15 mouse cellular contexts compared by ENCODE assay signal in genomic region chr8:13025487-13026224, GRCm38 (mm10). TPM values are rescaled to one million over a fixed set of nuclear protein-coding genes. Genes with fewer than 3 reads are reported as not detected.
DNase-seq lines count a peak whose midpoint lies in the region; ATAC-seq lines count a peak whose summit lies in the region.
"Had no signal": no experiment of that assay in that cellular context is flagged by ENCODE, and none has a peak within 500 bp of the region (broad histone marks: within the 10 kb centered on the region; RNA-seq: fewer than 3 reads in every experiment).

F7 (plus strand) TSS chr8:13026034.

- no peaks in the 10 kb centered on the region for H3K27me3 ChIP-seq in kidney, embryonic 14.5 days (ENCODE audit: control insufficient read depth, insufficient read depth, low read length)
- no peaks in the 10 kb centered on the region for H3K27me3 ChIP-seq in embryonic facial prominence, embryonic 10.5 days (replicated peaks; ENCODE audit: low read depth, poor library complexity, severe bottlenecking)
- H3K27me3 ChIP-seq in liver, embryonic 12.5 days (replicated peaks), result no peaks in the 10 kb centered on the region
- H3K27me3 ChIP-seq: hindbrain, embryonic 15.5 days; limb, embryonic 13.5 days had no signal

- WGBS in kidney, embryonic 14.5 days, result 57% methylated on average over 10 of the region's 10 CpGs
- WGBS in embryonic facial prominence, embryonic 10.5 days, result 65% methylated on average over 10 of the region's 10 CpGs
- 54% methylated on average over 10 of the region's 10 CpGs for WGBS in liver, embryonic 12.5 days (ENCODE audit: insufficient replicate concordance)

- ATAC-seq in kidney, embryonic 14.5 days (ENCODE audit: low FRiP score, low TSS enrichment), result no peak
- ATAC-seq in liver, embryonic 12.5 days, result peak; percentile 60
- ATAC-seq: Patski had no signal

- H3K4me1 ChIP-seq in kidney, embryonic 14.5 days (ENCODE audit: control insufficient read depth, insufficient read depth, low read length), result no peaks in the 10 kb centered on the region
- H3K4me1 ChIP-seq in embryonic facial prominence, embryonic 10.5 days, result peaks cover 17% of the 10 kb centered on the region
- H3K4me1 ChIP-seq in liver, embryonic 12.5 days, result no peaks in the 10 kb centered on the region
- H3K4me1 ChIP-seq: hindbrain, embryonic 15.5 days; limb, embryonic 13.5 days had no signal

- H3K4me2 ChIP-seq in kidney, embryonic 14.5 days (replicated peaks; ENCODE audit: low read depth, low read length), result no peak within 1 kb of the TSS
- H3K4me2 ChIP-seq in liver, embryonic 12.5 days, result peak within 1 kb of the TSS; percentile 16; the same call in 1 of the 2 replicates
- H3K4me2 ChIP-seq: heart, embryonic 11.5 days; hindbrain, embryonic 15.5 days; limb, embryonic 13.5 days had no signal

- H3K27ac ChIP-seq in kidney, embryonic 14.5 days (ENCODE audit: low read depth, low read length), result no peak within 1 kb of the TSS
- no peak within 1 kb of the TSS for H3K27ac ChIP-seq in embryonic facial prominence, embryonic 10.5 days (replicated peaks)
- no peak within 1 kb of the TSS for H3K27ac ChIP-seq in liver, embryonic 12.5 days
- H3K27ac ChIP-seq: hindbrain, embryonic 15.5 days; limb, embryonic 13.5 days had no signal

- DNase-seq in kidney, adult 18-20 months, result peak; percentile 29
- peak; percentile 32 for DNase-seq in embryonic facial prominence, embryonic 10.5 days (ENCODE audit: low spot score)
- DNase-seq in lung, postnatal 36 days, result peak; percentile 66
- DNase-seq in layer of hippocampus, adult 9-10 months (ENCODE audit: low spot score), result no peak
- DNase-seq in cerebellum, postnatal 4 days (ENCODE audit: low spot score in 2 of 2), result no peak
- DNase-seq in testis, postnatal 14 days (ENCODE audit: low spot score), result no peak
- DNase-seq: cerebellum, adult 9-10 months; retina, postnatal 1 day had no signal

- no peak within 1 kb of the TSS for H3K9ac ChIP-seq in kidney, embryonic 14.5 days (ENCODE audit: low read depth, low read length)
- no peak within 1 kb of the TSS for H3K9ac ChIP-seq in liver, embryonic 12.5 days
- H3K9ac ChIP-seq: hindbrain, embryonic 15.5 days; limb, embryonic 13.5 days had no signal

- H3K9me3 ChIP-seq in kidney, embryonic 14.5 days (ENCODE audit: control insufficient read depth, low read length), result no peaks in the 10 kb centered on the region
- H3K9me3 ChIP-seq in embryonic facial prominence, embryonic 10.5 days, result no peaks in the 10 kb centered on the region
- H3K9me3 ChIP-seq in liver, embryonic 12.5 days (replicated peaks), result no peaks in the 10 kb centered on the region
- H3K9me3 ChIP-seq: hindbrain, embryonic 15.5 days; limb, embryonic 13.5 days had no signal

- no peak within 1 kb of the TSS for H3K4me3 ChIP-seq in kidney, embryonic 14.5 days (ENCODE audit: low read length)
- H3K4me3 ChIP-seq in embryonic facial prominence, embryonic 10.5 days, result no peak within 1 kb of the TSS
- no peak within 1 kb of the TSS for H3K4me3 ChIP-seq in liver, embryonic 12.5 days
- H3K4me3 ChIP-seq: erythroblast, embryonic 14.5 days; hindbrain, embryonic 15.5 days; limb, embryonic 13.5 days had no signal

- H3K36me3 ChIP-seq in kidney, embryonic 14.5 days (ENCODE audit: control insufficient read depth, insufficient read depth, low read length), result no peaks in the 10 kb centered on the region
- no peaks in the 10 kb centered on the region for H3K36me3 ChIP-seq in embryonic facial prominence, embryonic 10.5 days (replicated peaks)
- no peaks in the 10 kb centered on the region for H3K36me3 ChIP-seq in liver, embryonic 12.5 days

RNA-seq across cellular contexts. Expression of gene F7, which starts in this region (rescaled TPM):
- polyA plus RNA-seq in kidney, embryonic 14.5 days (2014; fragmentation: Nextera tagmentation; extraction: Ambion mirVana), result not detected in 2 replicates
- 0.13 and 0.15 TPM in 2 replicates for polyA plus RNA-seq in embryonic facial prominence, embryonic 10.5 days (2016; fragmentation: Nextera tagmentation; extraction: Ambion mirVana)
- 4.4 and 5.2 TPM in 2 replicates for polyA plus RNA-seq in liver, embryonic 12.5 days (2016; fragmentation: Nextera tagmentation; extraction: Ambion mirVana)
- polyA plus RNA-seq: heart, embryonic 11.5 days; limb, embryonic 13.5 days; Patski had no signal

Comparison
In these comparisons a context has a peak if more than half of its experiments do, and no peak if none do; other contexts are left out.
1. Peak in DNase-seq in embryonic facial prominence, embryonic 10.5 days; RNA of the gene not detected or under 1 TPM.
2. DNase-seq: peak in kidney, adult 18-20 months (single experiment) and lung, postnatal 36 days (single experiment); none in layer of hippocampus, adult 9-10 months (single experiment), cerebellum, postnatal 4 days (0 of 2) and testis, postnatal 14 days (single experiment).